Mouse (Mus musculus): Measurements from ENCODE around the gene Anapc2. TPM values are rescaled to one million over a fixed set of nuclear protein-coding genes. Genes with fewer than 3 reads are reported as not detected.

The Anapc2 gene
- total and polyA plus RNA-seq, 3 experiments, result 13.0 to 55.2 (median 14.5) TPM

- in situ Hi-C loops (cut with MboI; ENCODE audit: low pct_ligation_motif_present, low pct_unique_long_range_greater_than_20kb, low sequenced_read_pairs) (no loop called here), dilution Hi-C loops (cut with MboI; ENCODE audit: extremely low pct_ligation_motif_present, extremely low pct_unique_long_range_greater_than_20kb, low sequenced_read_pairs) (no loop called here)
- Histone ChIP-seq H3K9me3 (replicated peaks; ENCODE audit: low read length) (no peaks in the 10 kb centered on the region), H3K36me3 (replicated peaks in 1 of 2; ENCODE audit: control insufficient read depth in 1 of 2, insufficient read depth in 1 of 2, low read length in 1 of 2) (peaks cover 0 to 8% of the 10 kb centered on the region in 2 experiments), H3K4me1 (ENCODE audit: control insufficient read depth in 1 of 2, insufficient read depth in 2 of 2) (peaks cover 2 to 4% of the 10 kb centered on the region in 2 experiments; a peak in 3 of 4 replicates), H3K4me2 (ENCODE audit: insufficient read depth, low read depth, poor library complexity, severe bottlenecking) (0 out of 2 replicates have a peak overlapping the region, but pooled peaks have one; percentile 78), H3K4me3 (replicated peaks in 1 of 3; ENCODE audit: low read depth in 2 of 3, low read length in 2 of 3, poor library complexity in 1 of 3) (no peak overlapping the region), H3K27ac (ENCODE audit: insufficient read depth, low read depth) (no peak overlapping the region), H3K9ac (ENCODE audit: insufficient read depth, low read depth) (no peak overlapping the region), H3K27me3 (replicated peaks) (peaks cover 57% of the 10 kb centered on the region), H3K79me2 (replicated peaks; ENCODE audit: control insufficient read depth, extremely low read depth, insufficient read depth, poor library complexity, severe bottlenecking) (no peaks in the 10 kb centered on the region)
- no peak for DNase-seq (ENCODE audit: extremely low read depth)
- no peak for TF ChIP-seq USF2 (conservative IDR thresholded peaks at IDR 0.05; ENCODE audit: low read depth, low read length)
- no peak for TF ChIP-seq ZC3H11A (IDR thresholded peaks at IDR 0.05; ENCODE audit: low read depth, low read length)
These were observed 19.1 kb downstream of the Anapc2 start for GRCm38 (mm10) chr2:25291184-25292053.

DNA sequence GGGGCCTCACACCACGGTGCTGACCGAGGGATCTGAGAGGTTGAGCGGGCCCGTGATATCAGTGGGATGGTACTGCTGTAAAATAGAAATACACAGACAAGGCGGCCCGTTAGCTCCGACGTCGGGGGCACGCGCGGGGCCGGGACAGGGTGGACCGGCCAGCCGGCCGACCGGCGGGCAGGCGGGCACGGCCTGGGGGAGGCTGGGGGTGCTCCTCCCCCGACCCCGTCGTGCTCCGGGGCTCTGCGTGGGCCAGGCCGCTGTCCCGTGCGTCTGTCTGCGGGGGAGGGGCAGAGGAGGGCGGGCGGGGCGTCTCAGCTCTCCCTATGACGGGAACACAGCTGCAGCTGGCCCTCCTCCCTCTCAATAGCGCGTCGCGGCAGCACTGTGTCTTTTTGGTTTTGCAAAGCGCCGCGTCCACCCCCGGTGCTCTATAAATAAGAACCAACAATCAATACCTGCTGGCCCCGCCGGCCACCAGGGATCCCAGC lies 19.8 kb downstream of the Anapc2 start:
- TF ChIP-seq NRF1 (IDR thresholded peaks at IDR 0.05; ENCODE audit: low read depth, low read length) (no peak), TBP (conservative IDR thresholded peaks at IDR 0.05; ENCODE audit: low read depth, low read length) (no peak), MXI1 (IDR thresholded peaks at IDR 0.05; ENCODE audit: low read depth, low read length) (no peak), SIN3A (IDR thresholded peaks at IDR 0.05; ENCODE audit: low read length) (no peak), E2F4 (IDR thresholded peaks at IDR 0.05; ENCODE audit: insufficient replicate concordance, low read depth, low read length) (no peak), POLR2A (IDR thresholded peaks at IDR 0.05; ENCODE audit: low read depth, low read length) (no peak), MAFK (IDR thresholded peaks at IDR 0.05; ENCODE audit: insufficient replicate concordance, low read length) (no peak), CHD2 (IDR thresholded peaks at IDR 0.05; ENCODE audit: low read length) (no peak), USF1 (IDR thresholded peaks at IDR 0.05; ENCODE audit: low read depth, low read length) (no peak), TCF12 (IDR thresholded peaks at IDR 0.05; ENCODE audit: low read depth, low read length) (no peak), ZKSCAN1 (IDR thresholded peaks at IDR 0.05; ENCODE audit: borderline replicate concordance, low read depth, low read length) (no peak), POLR2AphosphoS2 (IDR thresholded peaks at IDR 0.05; ENCODE audit: low read depth, low read length) (no peak), HCFC1 (IDR thresholded peaks at IDR 0.05; ENCODE audit: low read depth, low read length) (no peak), SMC3 (IDR thresholded peaks at IDR 0.05; ENCODE audit: low read depth, low read length) (no peak), RCOR1 (conservative IDR thresholded peaks at IDR 0.05; ENCODE audit: low read depth, low read length) (no peak)
- Histone ChIP-seq H3K36me3 (replicated peaks in 1 of 2; ENCODE audit: control insufficient read depth in 1 of 2, insufficient read depth in 1 of 2, low read length in 1 of 2) (peaks cover 0 to 2% of the 10 kb centered on the region in 2 experiments), H3K4me2 (ENCODE audit: insufficient read depth, low read depth, poor library complexity, severe bottlenecking) (peak overlapping the region; percentile 78), H3K27me3 (replicated peaks) (peaks cover 64% of the 10 kb centered on the region), H3K9me3 (replicated peaks; ENCODE audit: low read length) (no peaks in the 10 kb centered on the region), H3K79me2 (replicated peaks; ENCODE audit: control insufficient read depth, extremely low read depth, insufficient read depth, poor library complexity, severe bottlenecking) (no peaks in the 10 kb centered on the region), H3K4me3 (replicated peaks in 1 of 3; ENCODE audit: low read depth in 2 of 3, low read length in 2 of 3, poor library complexity in 1 of 3) (no peak overlapping the region), H3K27ac (ENCODE audit: insufficient read depth, low read depth) (no peak overlapping the region), H3K4me1 (ENCODE audit: control insufficient read depth in 1 of 2, insufficient read depth in 2 of 2) (peaks cover 2 to 4% of the 10 kb centered on the region in 2 experiments; a peak in 3 of 4 replicates), H3K9ac (ENCODE audit: insufficient read depth, low read depth) (no peak overlapping the region)
- peak; percentile 13 for DNase-seq (ENCODE audit: extremely low read depth)
- in situ Hi-C loops (cut with MboI; ENCODE audit: low pct_ligation_motif_present, low pct_unique_long_range_greater_than_20kb, low sequenced_read_pairs), result no loop called here
- dilution Hi-C loops (cut with MboI; ENCODE audit: extremely low pct_ligation_motif_present, extremely low pct_unique_long_range_greater_than_20kb, low sequenced_read_pairs), result no loop called here

Measured in CH12.LX (cell line).